Mouse (Mus musculus) embryonic facial prominence, embryonic 11.5 days (tissue): ENCODE measurements at regions not wholly inside any gene's neighbourhood (a gene's known extent, or its start where the extent isn't known, plus 50 kb on each side); places are given as distances from the start of the nearest gene placed in this dataset.

Experiments
- ATAC-seq: fragments of 200-750 bp; cut with Nextera tagmentation; replicated peaks from 2 replicates; pipeline ENCODE4 v1.8.0; 2017; ENCODE audit warnings: low read depth; ENCODE audit not compliant: insufficient number of reproducible peaks, low FRiP score, low TSS enrichment
- DNase-seq: peaks from one replicate; pipeline ENCODE4 v3.0.0-alpha.2; 2015; ENCODE audit warnings: low spot score
- H3K27ac ChIP-seq: fragments of 300-500 bp; sonication (generic); replicated peaks from 2 replicates; pipeline ENCODE4 v1.5.1; 2014; ENCODE audit warnings: mild to moderate bottlenecking, low read depth, low read length, control low read depth
- H3K27me3 ChIP-seq: fragments of 300-500 bp; sonication (generic); 2 replicates; pipeline ENCODE4 v1.6.1; 2014; ENCODE audit warnings: mild to moderate bottlenecking, low read length, moderate library complexity, mixed read lengths; ENCODE audit not compliant: control insufficient read depth, insufficient read depth
- H3K36me3 ChIP-seq: fragments of 300-500 bp; sonication (generic); replicated peaks from 2 replicates; pipeline ENCODE4 v1.6.1; 2014; ENCODE audit warnings: low read depth, mild to moderate bottlenecking, low read length, moderate library complexity, mixed read lengths; ENCODE audit not compliant: control insufficient read depth, insufficient read depth
- H3K4me1 ChIP-seq: fragments of 300-500 bp; sonication (generic); 2 replicates; pipeline ENCODE4 v1.6.1; 2014; ENCODE audit warnings: low read length, mixed read lengths; ENCODE audit not compliant: control insufficient read depth, insufficient read depth
- H3K4me2 ChIP-seq: fragments of 300-500 bp; sonication (generic); 2 replicates; pipeline ENCODE4 v1.6.1; 2014; ENCODE audit warnings: low read depth, mild to moderate bottlenecking, control low read depth, low read length, moderate library complexity
- H3K4me3 ChIP-seq: fragments of 300-500 bp; sonication (generic); 2 replicates; pipeline ENCODE4 v1.5.1; 2014; ENCODE audit warnings: low read depth, low read length, control low read depth
- H3K9ac ChIP-seq: fragments of 300-500 bp; sonication (generic); replicated peaks from 2 replicates; pipeline ENCODE4 v1.6.1; 2014; ENCODE audit warnings: mild to moderate bottlenecking, control low read depth, low read length
- H3K9me3 ChIP-seq: fragments of 300-500 bp; sonication (generic); replicated peaks from 2 replicates; pipeline ENCODE4 v1.6.1; 2016; ENCODE audit warnings: mild to moderate bottlenecking, low read length, inconsistent platforms, mixed read lengths; ENCODE audit not compliant: control insufficient read depth
- WGBS: fragments of 180-500 bp; shearing (Covaris S2); extraction: QIAGEN DNeasy Blood & Tissue Kit; methylation state at CpG from one replicate; pipeline ENCODE4 v1.1.7; 2014; 5-methylcytosine and 5-hydroxymethylcytosine counted together

GRCm38 (mm10) chr8:82201746-82202145, 201.3 kb downstream of the Il15 start:
- no peak overlapping the region for H3K27ac ChIP-seq
- ATAC-seq (no peak), DNase-seq (no peak)
- H3K4me2 ChIP-seq = no peak overlapping the region
- no peaks in the 10 kb centered on the region for H3K36me3 ChIP-seq
- H3K9ac ChIP-seq = no peak overlapping the region
- no peak overlapping the region for H3K4me3 ChIP-seq
- WGBS = 61% methylated on average over 3 of the region's 3 CpGs
- H3K4me1 ChIP-seq = no peaks in the 10 kb centered on the region
- H3K27me3 ChIP-seq = no peaks in the 10 kb centered on the region
- H3K9me3 ChIP-seq = no peaks in the 10 kb centered on the region

- ATAC-seq = no peak
- Histone ChIP-seq H3K36me3 (no peaks in the 10 kb centered on the region), H3K27me3 (no peaks in the 10 kb centered on the region), H3K4me3 (no peak overlapping the region), H3K9ac (no peak overlapping the region), H3K4me2 (no peak overlapping the region), H3K9me3 (no peaks in the 10 kb centered on the region), H3K27ac (no peak overlapping the region), H3K4me1 (no peaks in the 10 kb centered on the region)
- DNase-seq = no peak
- 87% methylated on average over 3 of the region's 3 CpGs for WGBS
Measured at GRCm38 (mm10) chr8:82200176-82200575, 202.8 kb downstream of the Il15 start.

- H3K4me1 ChIP-seq = no peaks in the 10 kb centered on the region
- no peak for DNase-seq
- H3K27ac ChIP-seq = no peak overlapping the region
- H3K27me3 ChIP-seq = no peaks in the 10 kb centered on the region
- WGBS = 81% methylated on average over 3 of the region's 3 CpGs
- no peaks in the 10 kb centered on the region for H3K9me3 ChIP-seq
- H3K9ac ChIP-seq = no peak overlapping the region
- ATAC-seq = no peak
- H3K4me3 ChIP-seq = no peak overlapping the region
- no peaks in the 10 kb centered on the region for H3K36me3 ChIP-seq
- no peak overlapping the region for H3K4me2 ChIP-seq
Measured at GRCm38 (mm10) chr8:82196504-82196903, 206.5 kb downstream of the Il15 start.

- 68% methylated on average over 5 of the region's 5 CpGs for WGBS
- ATAC-seq = no peak
- Histone ChIP-seq H3K36me3 (no peaks in the 10 kb centered on the region), H3K9me3 (no peaks in the 10 kb centered on the region), H3K9ac (no peak overlapping the region), H3K4me2 (no peak overlapping the region), H3K27ac (no peak overlapping the region), H3K27me3 (no peaks in the 10 kb centered on the region), H3K4me3 (no peak overlapping the region), H3K4me1 (no peaks in the 10 kb centered on the region)
- peak; percentile 4 for DNase-seq
Measured at GRCm38 (mm10) chr8:82195112-82195511, 207.9 kb downstream of the Il15 start.

GRCm38 (mm10) chr8:82191011-82191410, 212.0 kb downstream of the Il15 start:
- no peaks in the 10 kb centered on the region for H3K27me3 ChIP-seq
- no peak overlapping the region for H3K4me3 ChIP-seq
- H3K27ac ChIP-seq = no peak overlapping the region
- WGBS = 95% methylated on average over 2 of the region's 2 CpGs
- no peaks in the 10 kb centered on the region for H3K9me3 ChIP-seq
- H3K9ac ChIP-seq = no peak overlapping the region
- H3K4me2 ChIP-seq = no peak overlapping the region
- no peaks in the 10 kb centered on the region for H3K36me3 ChIP-seq
- DNase-seq = no peak
- no peaks in the 10 kb centered on the region for H3K4me1 ChIP-seq
- no peak for ATAC-seq

GRCm38 (mm10) chr8:82187138-82187880, 215.7 kb downstream of the Il15 start:
- Histone ChIP-seq H3K4me3 (no peak overlapping the region), H3K9ac (no peak overlapping the region), H3K9me3 (no peaks in the 10 kb centered on the region), H3K36me3 (no peaks in the 10 kb centered on the region), H3K27ac (no peak overlapping the region), H3K27me3 (no peaks in the 10 kb centered on the region), H3K4me1 (no peaks in the 10 kb centered on the region), H3K4me2 (no peak overlapping the region)
- 66% methylated on average over 2 of the region's 2 CpGs for WGBS
- ATAC-seq (no peak), DNase-seq (no peak)

- no peaks in the 10 kb centered on the region for H3K9me3 ChIP-seq
- no peaks in the 10 kb centered on the region for H3K27me3 ChIP-seq
- H3K27ac ChIP-seq = no peak overlapping the region
- H3K4me1 ChIP-seq = no peaks in the 10 kb centered on the region
- no peak overlapping the region for H3K4me3 ChIP-seq
- no peak for ATAC-seq
- no peak overlapping the region for H3K4me2 ChIP-seq
- no peak for DNase-seq
- H3K9ac ChIP-seq = no peak overlapping the region
- H3K36me3 ChIP-seq = no peaks in the 10 kb centered on the region
Measured at GRCm38 (mm10) chr8:82184022-82184421, 219.0 kb downstream of the Il15 start.
